Mouse (Mus musculus): ENCODE measurements around the gene Lzic. TPM values are rescaled to one million over a fixed set of nuclear protein-coding genes. Genes with fewer than 3 reads are reported as not detected.
A peak's percentile ranks its signal among the peaks of the same experiment; 100 is the strongest.
"Not testable (repeated sequence)": the region's sequence is repeated elsewhere in the genome, so short reads cannot be mapped to it uniquely, and the experiment has no call there.

Lzic gene
- polyA plus RNA-seq, 1 experiment from 2014 or later, result 51.1 TPM

DNA sequence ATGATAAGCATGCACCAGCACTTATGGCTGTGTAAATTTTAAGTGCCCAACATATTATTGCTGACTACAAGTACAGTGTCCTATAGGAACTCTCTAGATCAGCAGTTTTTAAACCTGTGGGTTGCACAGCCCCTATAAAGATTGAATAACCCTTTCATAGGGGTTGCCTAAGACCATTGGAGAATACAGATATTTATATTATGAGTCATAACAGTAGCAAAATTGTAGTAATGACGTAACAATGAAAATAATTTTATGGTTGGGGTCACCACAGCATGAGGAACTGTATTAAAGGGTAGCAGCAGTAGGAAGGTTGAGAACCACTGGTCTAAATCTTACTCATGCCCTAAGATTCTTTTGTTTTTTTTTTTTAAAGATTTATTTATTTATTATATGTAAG is 25.6 kb upstream of the Lzic start:
- Histone ChIP-seq H3K27ac (ENCODE audit: low read depth) (no peak overlapping the region), H3K36me3 (ENCODE audit: insufficient read depth) (no peaks in the 10 kb centered on the region), H3K4me3 (ENCODE audit: low read depth, low read length) (no peak overlapping the region), H3K9me3 (ENCODE audit: low read depth, low read length) (no peaks in the 10 kb centered on the region), H3K4me1 (ENCODE audit: insufficient read depth) (no peaks in the 10 kb centered on the region), H3K27me3 (ENCODE audit: insufficient read depth, low read length) (no peaks in the 10 kb centered on the region), H3K9ac (no peak overlapping the region), H3K4me2 (no peak overlapping the region)
- ATAC-seq (ENCODE audit: insufficient read depth) (no peak), DNase-seq (no peak)
- TF ChIP-seq CTCF (IDR thresholded peaks at IDR 0.05; ENCODE audit: low read depth), result no peak
- WGBS, result 76% methylated on average over 1 of the region's 1 CpGs

DNA sequence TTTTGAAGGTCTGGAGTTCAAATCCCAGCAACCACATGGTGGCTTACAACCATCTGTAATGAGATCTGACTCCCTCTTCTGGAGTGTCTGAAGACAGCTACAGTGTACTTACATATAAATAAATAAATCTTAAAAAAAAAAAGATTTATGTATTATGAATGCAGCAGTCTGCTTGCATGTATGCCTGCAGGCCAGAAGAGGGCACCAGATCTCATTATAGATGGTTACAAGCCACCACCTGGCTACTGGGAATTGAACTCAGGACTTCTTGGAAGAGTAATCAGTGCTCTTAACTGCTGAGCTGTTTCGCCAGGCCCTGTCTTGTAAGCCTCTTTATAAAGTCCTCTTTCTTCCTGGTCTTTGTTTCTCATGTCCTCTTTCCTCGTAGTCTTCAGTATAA is 24.6 kb upstream of the Lzic start:
- not testable (repeated sequence) for H3K36me3 ChIP-seq (ENCODE audit: insufficient read depth); H3K4me2 ChIP-seq; DNase-seq; ATAC-seq (ENCODE audit: insufficient read depth); H3K27ac ChIP-seq (ENCODE audit: low read depth); H3K4me3 ChIP-seq (ENCODE audit: low read depth, low read length); H3K9ac ChIP-seq; H3K27me3 ChIP-seq (ENCODE audit: insufficient read depth, low read length); H3K4me1 ChIP-seq (ENCODE audit: insufficient read depth); H3K9me3 ChIP-seq (ENCODE audit: low read depth, low read length)
- TF ChIP-seq CTCF (IDR thresholded peaks at IDR 0.05; ENCODE audit: low read depth), result peak; percentile 30; the same call in 1 of the 2 replicates
- 90% methylated on average over 2 of the region's 2 CpGs for WGBS

DNA sequence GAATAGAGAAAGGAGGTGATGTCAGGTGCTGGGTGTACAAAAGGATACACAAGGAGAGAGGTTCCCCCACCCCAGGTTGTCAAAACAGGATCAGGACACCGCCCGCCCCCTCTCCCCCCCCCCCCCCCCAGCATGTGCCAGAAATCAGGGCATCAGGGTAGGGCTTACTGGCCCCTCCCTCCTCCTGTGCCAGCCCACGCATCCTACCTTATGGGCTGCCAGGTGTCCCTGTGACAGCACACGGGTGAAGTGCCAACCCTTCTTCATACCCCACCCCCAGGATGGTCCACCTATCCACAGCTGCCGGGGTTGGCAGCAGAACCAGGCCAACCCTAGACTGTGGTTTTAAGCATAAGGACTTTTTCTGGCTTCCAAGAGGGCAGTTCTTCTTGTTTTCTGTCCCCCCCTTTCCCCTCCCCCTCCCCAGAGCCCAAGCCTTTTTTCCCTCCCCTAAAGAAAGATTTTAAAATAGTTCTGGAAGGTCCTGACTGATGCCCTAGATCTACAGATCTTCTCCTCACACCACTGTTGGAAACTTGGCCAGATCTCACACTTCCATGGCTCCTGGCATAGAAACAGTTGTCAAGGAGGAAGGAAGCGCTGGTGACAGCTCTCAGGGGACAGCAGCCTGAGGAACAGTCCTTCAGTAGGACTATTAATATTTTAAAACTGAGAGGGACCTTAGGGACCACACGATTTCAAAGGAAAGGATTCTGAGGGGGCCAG is 23.3 kb upstream of the Lzic start:
- no peaks in the 10 kb centered on the region for H3K27me3 ChIP-seq (ENCODE audit: insufficient read depth, low read length)
- H3K36me3 ChIP-seq (ENCODE audit: insufficient read depth), result no peaks in the 10 kb centered on the region
- H3K4me3 ChIP-seq (ENCODE audit: low read depth, low read length), result no peak overlapping the region
- no peaks in the 10 kb centered on the region for H3K9me3 ChIP-seq (ENCODE audit: low read depth, low read length)
- TF ChIP-seq CTCF (IDR thresholded peaks at IDR 0.05; ENCODE audit: low read depth), result no peak
- ATAC-seq (ENCODE audit: insufficient read depth) (no peak), DNase-seq (peak; percentile 29)
- no peak overlapping the region for H3K9ac ChIP-seq
- WGBS, result 56% methylated on average over 7 of the region's 7 CpGs
- H3K4me2 ChIP-seq, result no peak overlapping the region
- no peak overlapping the region for H3K27ac ChIP-seq (ENCODE audit: low read depth)
- H3K4me1 ChIP-seq (ENCODE audit: insufficient read depth), result no peaks in the 10 kb centered on the region

DNA sequence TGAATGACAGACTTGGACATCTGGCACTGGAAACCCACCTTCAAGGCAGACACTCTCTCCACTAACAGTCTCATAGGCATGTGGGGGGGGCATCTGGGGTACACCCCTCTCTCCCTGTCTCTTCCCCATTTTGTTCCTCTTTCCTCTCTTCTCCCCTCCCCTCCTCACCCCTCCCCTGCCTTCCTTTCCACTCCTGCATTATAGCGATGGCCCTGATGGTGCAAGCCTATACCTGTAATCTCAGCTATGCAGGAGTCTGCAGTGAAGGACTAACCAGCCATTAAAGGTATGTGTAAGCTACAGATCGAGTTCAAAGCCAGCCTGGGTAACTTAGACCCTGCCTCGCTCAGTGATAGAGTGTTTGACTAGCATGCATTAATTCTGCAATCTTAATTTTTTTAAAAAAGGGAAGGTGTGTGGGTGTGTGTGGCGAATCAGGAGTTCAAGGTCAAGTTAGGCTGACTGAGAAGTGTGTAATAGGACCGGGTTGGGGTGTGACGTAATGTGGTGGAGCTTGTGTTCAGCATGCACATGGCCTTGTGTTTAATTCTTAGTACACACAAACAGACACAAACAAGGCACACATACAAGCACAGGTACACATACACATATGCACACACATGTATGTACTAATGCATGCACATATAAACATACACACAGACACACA is 22.6 kb upstream of the Lzic start:
- ATAC-seq (ENCODE audit: insufficient read depth), result no peak
- Histone ChIP-seq H3K27ac (ENCODE audit: low read depth) (no peak overlapping the region), H3K36me3 (ENCODE audit: insufficient read depth) (0 out of 2 replicates have a peak, but pooled peaks cover 2% of the 10 kb centered on the region), H3K9me3 (ENCODE audit: low read depth, low read length) (no peaks in the 10 kb centered on the region), H3K27me3 (ENCODE audit: insufficient read depth, low read length) (no peaks in the 10 kb centered on the region), H3K4me2 (no peak overlapping the region), H3K4me1 (ENCODE audit: insufficient read depth) (no peaks in the 10 kb centered on the region), H3K4me3 (ENCODE audit: low read depth, low read length) (no peak overlapping the region), H3K9ac (no peak overlapping the region)
- TF ChIP-seq CTCF (IDR thresholded peaks at IDR 0.05; ENCODE audit: low read depth), result no peak
- WGBS, result 70% methylated on average over 6 of the region's 6 CpGs
- DNase-seq, result no peak

DNA sequence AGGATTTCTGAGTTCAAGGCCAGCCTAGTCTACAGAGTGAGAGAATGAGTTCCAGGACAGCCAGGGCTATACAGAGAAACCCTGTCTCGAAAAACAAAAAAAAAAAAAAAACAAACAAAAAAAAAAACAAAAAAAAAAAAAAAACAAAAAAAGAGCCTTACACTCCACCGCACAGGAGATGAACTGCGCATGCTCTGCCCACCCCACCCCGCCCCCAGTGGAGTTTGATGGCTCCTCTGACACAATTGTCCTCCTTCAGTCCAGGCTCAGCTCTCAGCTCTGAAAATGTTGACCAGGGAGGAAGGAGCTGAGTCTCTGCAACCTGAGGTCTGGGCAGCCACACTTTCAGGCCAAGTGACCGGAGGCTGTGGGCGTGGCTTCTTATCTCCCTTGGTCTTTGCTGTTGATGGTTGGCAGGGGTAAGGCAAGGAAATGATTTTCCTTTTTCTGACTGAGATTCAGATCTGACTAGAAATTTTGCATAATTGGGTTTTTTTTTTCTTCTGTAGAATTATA is 21.5 kb upstream of the Lzic start:
- no peak for DNase-seq
- H3K27me3 ChIP-seq (ENCODE audit: insufficient read depth, low read length), result no peaks in the 10 kb centered on the region
- ATAC-seq (ENCODE audit: insufficient read depth), result no peak
- H3K9ac ChIP-seq, result no peak overlapping the region
- H3K4me1 ChIP-seq (ENCODE audit: insufficient read depth), result no peaks in the 10 kb centered on the region
- H3K4me2 ChIP-seq, result no peak overlapping the region
- H3K27ac ChIP-seq (ENCODE audit: low read depth), result no peak overlapping the region
- no peaks in the 10 kb centered on the region for H3K9me3 ChIP-seq (ENCODE audit: low read depth, low read length)
- TF ChIP-seq CTCF (IDR thresholded peaks at IDR 0.05; ENCODE audit: low read depth), result no peak
- WGBS, result 63% methylated on average over 6 of the region's 6 CpGs
- H3K4me3 ChIP-seq (ENCODE audit: low read depth, low read length), result no peak overlapping the region
- 0 out of 2 replicates have a peak, but pooled peaks cover 8% of the 10 kb centered on the region for H3K36me3 ChIP-seq (ENCODE audit: insufficient read depth)

DNA sequence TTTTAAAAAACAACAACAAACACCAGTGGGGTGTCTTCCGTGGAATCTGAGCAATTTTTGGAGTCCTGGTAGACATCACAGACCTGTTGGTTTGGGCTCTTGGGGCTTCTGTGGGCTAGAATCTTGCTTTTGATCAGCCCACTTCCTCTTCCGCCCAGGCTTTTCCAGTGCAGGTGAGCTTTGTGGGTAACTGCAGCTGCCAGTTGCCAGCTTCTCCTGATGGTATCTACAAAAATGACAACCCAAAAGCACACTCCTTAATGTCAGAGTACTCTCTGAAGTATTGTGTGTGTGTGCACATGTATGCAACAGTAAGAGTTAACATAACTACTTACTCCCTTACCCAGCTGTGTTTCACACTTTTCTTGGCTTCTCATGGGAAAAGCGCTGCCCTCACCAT is 15.5 kb upstream of the Lzic start:
- Histone ChIP-seq H3K4me1 (ENCODE audit: insufficient read depth) (no peaks in the 10 kb centered on the region), H3K9me3 (ENCODE audit: low read depth, low read length) (no peaks in the 10 kb centered on the region), H3K4me2 (no peak overlapping the region), H3K27me3 (ENCODE audit: insufficient read depth, low read length) (no peaks in the 10 kb centered on the region), H3K27ac (ENCODE audit: low read depth) (no peak overlapping the region), H3K36me3 (ENCODE audit: insufficient read depth) (peaks cover 17% of the 10 kb centered on the region; the same call in 1 of the 2 replicates), H3K4me3 (ENCODE audit: low read depth, low read length) (no peak overlapping the region), H3K9ac (no peak overlapping the region)
- ATAC-seq (ENCODE audit: insufficient read depth) (no peak), DNase-seq (no peak)
- 97% methylated on average over 3 of the region's 3 CpGs for WGBS
- no peak for TF ChIP-seq CTCF (IDR thresholded peaks at IDR 0.05; ENCODE audit: low read depth)

DNA sequence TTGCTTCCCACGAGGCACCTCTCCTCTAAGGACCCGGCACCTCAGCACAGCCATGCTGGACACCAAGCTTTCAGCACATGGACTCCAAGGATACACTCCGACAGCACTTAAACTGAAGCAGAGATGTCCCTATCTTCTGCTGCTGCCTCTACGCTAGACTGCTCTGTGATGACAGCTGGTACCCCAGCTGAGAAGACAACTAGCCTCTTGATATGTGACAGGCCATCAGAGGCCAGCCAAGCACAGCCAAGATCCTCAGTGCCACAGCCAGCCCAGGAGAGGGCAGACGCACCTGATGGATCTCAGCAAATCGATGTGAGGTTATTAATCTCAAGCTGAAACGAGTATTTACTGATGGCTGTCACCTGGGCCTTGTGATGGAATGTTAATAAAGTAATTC is 9.9 kb upstream of the Lzic start:
- WGBS, result 57% methylated on average over 7 of the region's 7 CpGs
- no peak for ATAC-seq (ENCODE audit: insufficient read depth)
- no peaks in the 10 kb centered on the region for H3K9me3 ChIP-seq (ENCODE audit: low read depth, low read length)

More for the DNA sequence above, 9.9 kb upstream of the Lzic start:
- Histone ChIP-seq H3K9ac (no peak overlapping the region), H3K4me3 (ENCODE audit: low read depth, low read length) (no peak overlapping the region), H3K27ac (ENCODE audit: low read depth) (no peak overlapping the region), H3K36me3 (ENCODE audit: insufficient read depth) (peaks cover 5% of the 10 kb centered on the region; the same call in 1 of the 2 replicates), H3K4me1 (ENCODE audit: insufficient read depth) (no peaks in the 10 kb centered on the region), H3K27me3 (ENCODE audit: insufficient read depth, low read length) (no peaks in the 10 kb centered on the region), H3K4me2 (no peak overlapping the region)
- TF ChIP-seq CTCF (IDR thresholded peaks at IDR 0.05; ENCODE audit: low read depth), result no peak
- DNase-seq, result no peak
